Mouse (Mus musculus) adrenal gland, postnatal 36 days (tissue): ENCODE results near the gene Tmem143. TPM values are rescaled to one million over a fixed set of nuclear protein-coding genes. Genes with fewer than 3 reads are reported as not detected.
"Not testable (repeated sequence)": the region's sequence is repeated elsewhere in the genome, so short reads cannot be mapped to it uniquely, and the experiment has no call there.

Source experiments
- DNase-seq, 2 experiments: peaks; one replicate each; pipeline ENCODE4 v3.0.0; 2021; ENCODE audit warnings: mixed read lengths in 1 of 2
- long read RNA-seq, 2 experiments: library from polyadenylated mRNA; stranded (forward); transcript quantifications; one replicate each; pipeline ENCODE4 v2.0.0; 2021; ENCODE audit warnings: borderline sequencing depth in 2 of 2
- total RNA-seq, 2 experiments: library from RNA; stranded (reverse); gene quantifications; 2 replicates each; pipeline ENCODE4 v1.2.3; 2021

The Tmem143 gene
- total RNA-seq = 10 to 100 TPM; 55.1 to 66.5 TPM
- long read RNA-seq, experiment 1, transcript Tmem143-203 (7 exons, 2,466 nt) = major isoform, 12 of 24 reads
- long read RNA-seq, experiment 1, transcript Tmem143-201 (8 exons, 2,297 nt) = minor isoform, 8 of 24 reads
- long read RNA-seq, experiment 1, partial matches to known transcripts = 1 of 24 reads
- long read RNA-seq, experiment 1, other reads (novel, unspliced or antisense) = 3 of 24 reads
- long read RNA-seq, experiment 2, partial matches to known transcripts = 1 of 8 reads
- long read RNA-seq, experiment 2, other reads (novel, unspliced or antisense) = 3 of 8 reads

DNA sequence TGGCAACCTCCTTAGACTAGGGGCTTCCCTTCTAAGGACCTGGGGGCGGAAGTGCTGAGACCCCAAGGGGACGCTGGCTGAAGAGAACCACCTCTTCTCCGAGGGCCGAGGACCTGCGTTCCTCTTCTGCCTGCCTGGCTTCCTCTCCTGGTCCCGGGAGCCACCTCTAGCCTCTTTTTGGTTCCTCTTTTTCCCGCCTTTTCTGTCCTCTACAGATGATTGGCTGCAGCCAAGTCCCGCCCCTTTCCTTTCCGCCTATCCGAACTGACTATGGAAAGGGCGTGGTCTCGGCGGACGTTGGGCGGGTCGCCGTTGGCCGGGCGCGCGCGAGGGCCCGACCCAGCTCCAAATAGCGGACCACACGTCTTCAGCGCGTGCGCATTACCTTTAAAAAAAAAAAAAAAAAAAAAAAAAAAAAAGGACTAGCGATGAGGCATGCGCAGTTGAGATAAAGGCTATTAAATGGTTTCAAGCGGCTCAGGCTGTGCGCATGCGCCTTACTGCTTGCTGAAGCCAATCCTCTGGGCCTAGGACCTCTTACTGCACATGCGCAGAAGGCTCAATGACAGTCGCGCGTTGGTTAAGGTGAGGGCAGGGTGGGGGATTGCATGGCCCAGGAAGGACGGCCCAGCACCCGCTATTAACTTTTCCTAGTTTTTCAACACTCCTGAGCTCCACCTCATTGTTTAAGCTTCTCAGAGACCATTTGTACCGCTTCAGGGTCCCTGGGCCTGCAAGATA is at the start of gene Tmem143, which contains the start of gene Syngr4:
TSS of gene Tmem143 (plus strand) at position 425 of the 741 bp plus-strand sequence.
TSS of gene Syngr4 (minus strand) at position 198 of the 741 bp plus-strand sequence.
- DNase-seq = peak; percentile 95 to 96

- no peak for DNase-seq
Observed at GRCm38 (mm10) chr7:45848447-45849027, 48.2 kb upstream of the Tmem143 start.

- DNase-seq = peak in 1 of 2 experiments; percentile 20
Observed at GRCm38 (mm10) chr7:45850661-45851060, 46.1 kb upstream of the Tmem143 start.

- no peak for DNase-seq
Observed at GRCm38 (mm10) chr7:45853089-45853488, 43.7 kb upstream of the Tmem143 start.

DNA sequence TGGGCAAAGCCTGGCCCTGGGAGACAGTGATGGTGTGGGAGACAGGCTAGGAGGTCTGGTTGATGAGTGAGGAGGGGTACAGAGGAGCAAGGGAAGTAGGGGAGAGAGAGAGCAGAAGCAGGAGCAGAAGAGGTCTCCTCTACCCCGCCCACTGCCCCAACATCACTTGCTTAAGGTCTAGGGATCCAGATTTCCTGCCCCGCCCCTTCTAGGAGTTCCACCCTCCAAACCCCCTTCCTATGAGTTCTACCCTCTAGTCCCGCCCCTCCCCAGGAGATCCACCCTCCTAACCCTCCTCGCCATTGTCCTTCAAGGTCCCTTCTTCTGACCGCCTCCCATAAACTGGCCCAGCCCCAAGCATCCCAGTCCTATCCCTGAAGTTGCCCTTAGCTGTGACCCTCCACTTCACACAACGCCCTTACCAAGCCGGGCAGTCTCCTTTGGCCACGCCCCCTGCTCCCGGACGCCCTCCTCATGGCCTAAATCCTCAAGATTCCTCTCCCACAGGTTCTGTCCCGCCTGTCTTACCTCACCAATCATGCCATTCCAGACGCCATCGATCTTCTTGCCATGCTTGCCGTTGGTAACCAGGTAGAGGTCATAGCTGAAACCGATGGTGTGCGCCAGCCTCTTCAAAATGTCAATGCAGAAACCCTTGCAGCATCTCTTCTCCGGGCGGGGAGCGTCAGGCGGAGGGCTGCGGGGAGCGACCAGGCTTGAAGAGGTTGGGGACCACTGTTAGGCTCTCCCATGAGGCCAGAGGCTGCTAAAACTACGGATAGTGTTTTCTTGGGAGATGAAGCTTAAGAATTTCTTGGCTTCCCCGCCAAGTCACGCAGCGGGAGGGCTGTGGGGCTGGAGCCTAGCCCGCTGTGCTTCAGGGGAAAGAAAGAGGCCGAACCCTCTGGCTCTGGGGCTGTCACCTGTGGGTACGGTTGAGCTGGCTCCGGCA is 39.5 kb upstream of the Tmem143 start:
- DNase-seq = peak in 1 of 2 experiments; percentile 29

GRCm38 (mm10) chr7:45859008-45859407 is 37.7 kb upstream of the Tmem143 start:
- no peak for DNase-seq

- no peak for DNase-seq
Observed at GRCm38 (mm10) chr7:45862804-45863203, 33.9 kb upstream of the Tmem143 start.

GRCm38 (mm10) chr7:45864435-45864834 is 32.3 kb upstream of the Tmem143 start:
- no peak for DNase-seq

GRCm38 (mm10) chr7:45865925-45866910 is 30.5 kb upstream of the Tmem143 start:
- DNase-seq = peak; percentile 94 to 97

DNA sequence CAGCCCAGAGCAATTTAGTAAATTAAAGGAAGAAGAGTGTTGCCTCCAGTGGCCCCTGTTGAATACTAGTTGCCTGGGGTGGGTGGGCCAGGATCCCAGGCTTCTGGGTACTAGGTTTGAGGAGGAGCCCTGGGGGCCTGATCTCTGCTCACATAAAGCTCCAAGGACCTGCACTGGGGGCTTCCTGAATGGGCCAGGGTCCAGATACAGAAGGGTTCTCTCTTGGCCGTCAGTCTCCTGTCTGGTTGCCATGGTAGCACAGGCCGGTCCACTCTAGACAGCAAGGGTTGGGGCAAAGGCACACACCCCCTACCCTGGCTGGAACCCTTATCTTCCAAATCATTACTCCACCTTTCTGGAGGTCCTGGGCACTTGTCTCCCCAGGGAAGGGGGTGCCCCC is 28.9 kb upstream of the Tmem143 start:
- no peak for DNase-seq

GRCm38 (mm10) chr7:45869107-45869670 is 27.6 kb upstream of the Tmem143 start:
- peak; percentile 30 to 36 for DNase-seq

DNA sequence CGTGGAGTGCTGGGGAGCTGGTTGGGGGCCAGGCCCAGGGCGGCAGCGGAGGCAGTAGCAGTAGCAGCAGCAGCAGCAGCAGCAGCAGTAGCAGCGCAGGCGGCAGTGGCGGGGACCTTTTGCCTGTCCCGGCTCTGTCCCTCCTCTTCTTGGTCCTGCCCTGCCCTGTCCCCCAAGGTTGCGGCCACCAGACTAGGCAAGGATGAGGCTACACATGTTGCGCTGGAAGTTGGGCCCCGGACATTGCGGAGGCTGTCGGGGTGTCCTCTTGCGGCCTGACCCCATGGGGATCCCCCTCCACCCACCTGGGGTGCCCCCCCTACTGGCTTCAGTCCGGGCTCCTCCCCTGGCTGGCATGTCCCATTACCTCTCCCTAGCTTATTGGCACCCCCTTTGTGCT is 27.0 kb upstream of the Tmem143 start:
- peak; percentile 15 to 24 for DNase-seq

GRCm38 (mm10) chr7:45870282-45871058 is 26.3 kb upstream of the Tmem143 start:
- DNase-seq = no peak

GRCm38 (mm10) chr7:45872624-45873023 is 24.1 kb upstream of the Tmem143 start, which contains the start of gene Kdelr1:
Gene Kdelr1 (plus strand): TSS chr7:45872772.
- DNase-seq = peak; percentile 92 to 94

DNA sequence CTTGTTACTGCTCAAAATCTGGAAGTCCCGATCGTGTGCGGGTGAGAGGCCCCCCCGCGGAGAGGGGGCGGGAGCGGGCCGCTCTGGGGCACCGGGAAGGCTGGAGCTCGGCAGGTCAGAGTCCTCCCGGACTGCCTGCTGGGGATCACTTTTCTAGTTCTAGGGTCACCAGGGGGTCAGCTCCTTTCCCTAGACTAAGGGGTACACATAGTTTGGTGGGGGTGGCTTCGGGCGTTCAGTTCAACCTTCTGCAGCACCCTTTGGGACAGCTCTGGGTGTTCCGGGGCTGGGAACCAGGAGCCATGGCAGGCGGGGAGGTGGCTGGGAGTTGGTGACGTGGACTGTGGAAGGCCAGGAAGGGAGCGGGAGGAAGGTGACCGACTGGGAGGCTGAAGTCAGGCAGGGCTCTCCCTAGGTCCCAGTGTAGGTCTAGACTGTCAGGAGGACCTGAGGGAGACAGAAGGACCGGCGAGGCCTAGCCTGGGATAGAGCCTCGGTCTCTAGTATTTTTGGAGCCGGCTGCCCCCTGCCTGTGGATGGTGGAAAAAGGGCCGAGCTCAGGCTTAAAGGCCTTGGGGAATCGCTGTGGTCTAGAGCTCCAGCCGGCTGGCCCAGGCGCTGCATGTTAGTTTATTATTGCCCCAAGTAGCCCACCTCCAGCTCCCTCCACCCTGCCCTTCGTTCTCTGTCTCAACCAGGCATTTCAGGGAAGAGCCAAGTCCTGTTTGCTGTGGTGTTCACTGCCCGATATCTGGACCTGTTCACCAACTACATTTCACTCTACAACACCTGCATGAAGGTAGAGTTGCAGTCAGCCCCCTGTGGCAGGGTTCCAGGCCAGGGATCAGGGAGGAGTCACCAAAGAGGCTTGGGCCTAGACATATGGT is 23.4 kb upstream of the Tmem143 start:
- peak; percentile 71 to 80 for DNase-seq

DNA sequence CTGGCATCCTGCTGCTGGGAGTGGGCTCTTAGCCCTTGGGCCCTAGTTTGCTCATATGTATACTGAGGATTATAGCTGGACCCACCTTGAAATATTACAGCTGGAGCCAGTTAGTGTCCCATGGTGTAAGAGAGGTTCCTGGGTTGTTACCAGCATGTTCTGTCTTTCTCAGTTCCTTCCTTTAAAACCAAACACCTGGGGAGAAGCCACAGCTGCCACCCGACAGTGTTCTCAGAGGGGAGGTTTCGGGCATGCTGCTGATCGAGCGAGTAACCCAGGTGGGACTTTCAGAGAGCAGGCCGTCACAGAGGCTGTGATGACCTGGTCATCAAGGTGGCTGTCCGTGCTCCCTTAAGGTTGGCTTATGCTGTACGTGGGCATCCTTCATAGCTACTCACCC is 19.8 kb upstream of the Tmem143 start:
- DNase-seq = no peak

- not testable (repeated sequence) for DNase-seq
Observed at GRCm38 (mm10) chr7:45878278-45878677, 18.5 kb upstream of the Tmem143 start, which contains the start of gene Grin2d. Gene Grin2d (minus strand): TSS chr7:45878378.

DNA sequence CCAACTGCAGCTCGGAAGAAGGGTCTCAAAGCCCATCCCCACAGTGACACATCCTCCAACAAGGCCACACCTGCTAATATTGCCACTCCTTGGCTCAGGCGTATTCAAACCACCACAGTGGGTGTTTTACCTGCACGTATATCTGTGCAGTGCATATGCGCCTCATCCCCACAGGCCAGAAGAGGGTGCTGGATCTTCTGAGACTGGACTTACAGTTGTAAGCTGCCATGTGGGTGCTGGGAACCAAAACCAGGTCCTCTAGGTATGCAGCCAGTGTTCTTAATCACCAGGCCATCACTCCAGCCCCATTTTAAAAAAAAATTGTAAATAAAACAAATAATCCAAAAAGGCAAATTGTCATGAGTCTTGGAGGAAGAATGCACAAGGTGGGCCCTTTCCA is 16.2 kb upstream of the Tmem143 start:
- no peak for DNase-seq
